Mouse (Mus musculus) CH12.LX (cell line): ENCODE measurements around the gene Gm20489. TPM values are rescaled to one million over a fixed set of nuclear protein-coding genes. Genes with fewer than 3 reads are reported as not detected.

ENCODE experiments used
- DNase-seq: peaks from one replicate; pipeline ENCODE4 v3.0.0-alpha.2; 2013; ENCODE audit errors: extremely low read depth
- H3K27ac ChIP-seq: 2 replicates; pipeline ENCODE4 v1.5.1; 2012; ENCODE audit warnings: low read depth, mild to moderate bottlenecking, control low read depth, moderate library complexity; ENCODE audit not compliant: insufficient read depth
- H3K27me3 ChIP-seq: replicated peaks from 2 replicates; pipeline ENCODE3; 2012; ENCODE audit warnings: inconsistent platforms
- H3K36me3 ChIP-seq, 2 experiments: replicated peaks in 1 of 2; 2 replicates each; pipeline versions ENCODE3 to v1.6.1; 2012; ENCODE audit warnings: inconsistent platforms in 1 of 2, low read length in 1 of 2, mild to moderate bottlenecking in 1 of 2, mixed read lengths in 1 of 2, moderate library complexity in 1 of 2; ENCODE audit not compliant: control insufficient read depth in 1 of 2, insufficient read depth in 1 of 2
- H3K4me1 ChIP-seq, 2 experiments: 2 replicates each; pipeline ENCODE4 v1.6.1; 2012; ENCODE audit warnings: inconsistent platforms in 1 of 2, moderate library complexity in 1 of 2; ENCODE audit not compliant: insufficient read depth in 2 of 2, control insufficient read depth in 1 of 2
- H3K4me2 ChIP-seq: 2 replicates; pipeline ENCODE4 v1.6.1; 2012; ENCODE audit warnings: low read depth, mild to moderate bottlenecking, control low read depth; ENCODE audit not compliant: poor library complexity, insufficient read depth, severe bottlenecking
- H3K4me3 ChIP-seq, 3 experiments: fragments of 150-350 bp in 1 of 3; sonication (generic) in 1 of 3; replicated peaks in 1 of 3; 2 replicates each; pipeline versions ENCODE3 to v1.5.1; 2011 to 2012; ENCODE audit warnings: low read depth in 2 of 3, low read length in 2 of 3, mild to moderate bottlenecking in 2 of 3, moderate library complexity in 2 of 3, control low read depth in 1 of 3, improper control_type of control experiment in 1 of 3, inconsistent platforms in 1 of 3, mixed read lengths in 1 of 3; ENCODE audit not compliant: poor library complexity in 1 of 3
- H3K79me2 ChIP-seq: replicated peaks from 2 replicates; pipeline ENCODE4 v1.6.1; 2012; ENCODE audit warnings: mild to moderate bottlenecking, moderate library complexity; ENCODE audit not compliant: control insufficient read depth, poor library complexity, insufficient read depth, severe bottlenecking; ENCODE audit errors: extremely low read depth
- H3K9ac ChIP-seq: 2 replicates; pipeline ENCODE4 v1.6.1; 2012; ENCODE audit warnings: low read depth, mild to moderate bottlenecking, control low read depth, moderate library complexity; ENCODE audit not compliant: insufficient read depth
- H3K9me3 ChIP-seq: replicated peaks from 2 replicates; pipeline ENCODE3; 2012; ENCODE audit warnings: low read length, inconsistent platforms, mixed read lengths
- CHD2 ChIP-seq: IDR thresholded peaks from 2 replicates; pipeline ENCODE4 v1.6.1; 2011; ENCODE audit warnings: low read length, improper control_type of control experiment
- ETS1 ChIP-seq: conservative IDR thresholded peaks from 2 replicates; pipeline ENCODE4 v1.6.1; 2012; ENCODE audit warnings: low read depth, mild to moderate bottlenecking, inconsistent platforms, low read length, improper control_type of control experiment, moderate library complexity
- JUND ChIP-seq: conservative IDR thresholded peaks from 2 replicates; pipeline ENCODE4 v1.6.1; 2011; ENCODE audit warnings: low read depth, low read length, improper control_type of control experiment
- KAT2A ChIP-seq: IDR thresholded peaks from 2 replicates; pipeline ENCODE4 v1.6.1; 2012; ENCODE audit warnings: low read length, improper control_type of control experiment, inconsistent platforms; ENCODE audit not compliant: insufficient replicate concordance
- MAX ChIP-seq: IDR thresholded peaks from 2 replicates; pipeline ENCODE4 v1.6.1; 2011; ENCODE audit warnings: low read length, improper control_type of control experiment
- MEF2A ChIP-seq: IDR thresholded peaks from 2 replicates; pipeline ENCODE4 v1.6.1; 2014; ENCODE audit warnings: low read depth, mild to moderate bottlenecking, inconsistent platforms, low read length, improper control_type of control experiment, borderline replicate concordance
- MXI1 ChIP-seq: IDR thresholded peaks from 2 replicates; pipeline ENCODE4 v1.6.1; 2011; ENCODE audit warnings: mild to moderate bottlenecking, low read depth, low read length, improper control_type of control experiment
- MYC ChIP-seq: IDR thresholded peaks from 2 replicates; pipeline ENCODE4 v1.6.1; 2011; ENCODE audit warnings: low read depth, mild to moderate bottlenecking, improper control_type of control experiment, low read length
- POLR2A ChIP-seq: IDR thresholded peaks from 2 replicates; pipeline ENCODE4 v1.6.1; 2011; ENCODE audit warnings: low read depth, mild to moderate bottlenecking, improper control_type of control experiment, low read length
- RAD21 ChIP-seq: IDR thresholded peaks from 2 replicates; pipeline ENCODE4 v1.6.1; 2011; ENCODE audit warnings: low read depth, mild to moderate bottlenecking, low read length, improper control_type of control experiment, moderate library complexity
- SIN3A ChIP-seq: IDR thresholded peaks from 2 replicates; pipeline ENCODE4 v1.6.1; 2012; ENCODE audit warnings: low read length, improper control_type of control experiment, inconsistent platforms
- TBP ChIP-seq: conservative IDR thresholded peaks from 2 replicates; pipeline ENCODE4 v1.6.1; 2011; ENCODE audit warnings: low read depth, low read length, improper control_type of control experiment
- UBTF ChIP-seq: IDR thresholded peaks from 2 replicates; pipeline ENCODE4 v1.6.1; 2012; ENCODE audit warnings: low read depth, mild to moderate bottlenecking, inconsistent platforms, low read length, improper control_type of control experiment, moderate library complexity
- USF1 ChIP-seq: IDR thresholded peaks from 2 replicates; pipeline ENCODE4 v1.6.1; 2014; ENCODE audit warnings: low read depth, mild to moderate bottlenecking, inconsistent platforms, low read length, improper control_type of control experiment
- ZC3H11A ChIP-seq: IDR thresholded peaks from 2 replicates; pipeline ENCODE4 v1.6.1; 2012; ENCODE audit warnings: low read depth, mild to moderate bottlenecking, inconsistent platforms, low read length, improper control_type of control experiment
- ZKSCAN1 ChIP-seq: IDR thresholded peaks from 2 replicates; pipeline ENCODE4 v1.6.1; 2012; ENCODE audit warnings: low read depth, inconsistent platforms, low read length, improper control_type of control experiment, borderline replicate concordance
- dilution Hi-C: fragments of 300-500 bp; cut with MboI; formaldehyde crosslinking; loops from 2 replicates; pipeline ENCODE4 v1.14.3; 2020; ENCODE audit warnings: low sequenced_read_pairs; ENCODE audit not compliant: extremely low pct_unique_long_range_greater_than_20kb, extremely low pct_ligation_motif_present
- in situ Hi-C: fragments of 300-500 bp; cut with MboI; formaldehyde crosslinking; loops from 3 replicates; pipeline ENCODE4 v1.14.3; 2019; ENCODE audit warnings: low sequenced_read_pairs, low pct_ligation_motif_present, low pct_unique_long_range_greater_than_20kb, mixed read lengths
- polyA plus RNA-seq: library from polyadenylated mRNA; unstranded; fragments of >175 nt; gene quantifications from 2 replicates; pipeline ENCODE4 v1.2.1, GENCODE M21; 2012; ENCODE audit warnings: low read depth; ENCODE audit not compliant: insufficient read length
- total RNA-seq, 2 experiments: library from RNA; depleted of rRNA; stranded (reverse); fragments of 300-350 nt in 1 of 2; fragments of >200 nt in 1 of 2; gene quantifications; 2 replicates each; pipeline ENCODE4 v1.2.3; 2012 to 2014

The Gm20489 gene
- total and polyA plus RNA-seq, 3 experiments, result 0.30 TPM; not detected in 2

- TF ChIP-seq JUND, result no peak
- no peak for TF ChIP-seq ZC3H11A
These were observed 30.2 kb upstream of the Gm20489 start, which contains the start of gene Nlgn3 for GRCm38 (mm10) chrX:101299055-101299454. Gene Nlgn3 (plus strand): TSS chrX:101299168.

GRCm38 (mm10) chrX:101290111-101290510, 21.3 kb upstream of the Gm20489 start:
- H3K27ac ChIP-seq, result no peak overlapping the region
- TF ChIP-seq SIN3A (no peak), UBTF (no peak), ETS1 (no peak), KAT2A (no peak), MEF2A (no peak), USF1 (no peak), MAX (no peak), RAD21 (no peak), MXI1 (no peak)
- H3K9ac ChIP-seq, result no peak overlapping the region
- dilution Hi-C loops (no loop called here), in situ Hi-C loops (loop anchor here (25.0 kb wide), 1 partner anchor 153 kb away; no protein-coding TSS in a partner anchor)
- no peaks in the 10 kb centered on the region for H3K9me3 ChIP-seq
- H3K4me3 ChIP-seq, result no peak overlapping the region
- H3K4me2 ChIP-seq, result no peak overlapping the region
- peaks cover 77 to 98% of the 10 kb centered on the region in 2 experiments for H3K36me3 ChIP-seq
- no peak for DNase-seq
- no peaks in the 10 kb centered on the region for H3K4me1 ChIP-seq
- H3K27me3 ChIP-seq, result no peaks in the 10 kb centered on the region
- H3K79me2 ChIP-seq, result no peaks in the 10 kb centered on the region

More at GRCm38 (mm10) chrX:101299055-101299454, 30.2 kb upstream of the Gm20489 start, which contains the start of gene Nlgn3:
- H3K4me3 ChIP-seq, result no peak within 1 kb of the TSS
- H3K36me3 ChIP-seq, result peaks cover 31 to 50% of the 10 kb centered on the region in 2 experiments
- dilution Hi-C loops, result no loop called here
- H3K9me3 ChIP-seq, result no peaks in the 10 kb centered on the region
- no peak within 1 kb of the TSS for H3K27ac ChIP-seq
- H3K9ac ChIP-seq, result no peak within 1 kb of the TSS
- no peaks in the 10 kb centered on the region for H3K79me2 ChIP-seq
- H3K4me2 ChIP-seq, result no peak within 1 kb of the TSS
- H3K4me1 ChIP-seq, result no peaks in the 10 kb centered on the region
- DNase-seq, result no peak
- in situ Hi-C loops, result loop anchor here (25.0 kb wide), 1 partner anchor 162 kb away; no protein-coding TSS in a partner anchor
- no peaks in the 10 kb centered on the region for H3K27me3 ChIP-seq

GRCm38 (mm10) chrX:101289037-101289436, 20.2 kb upstream of the Gm20489 start:
- TF ChIP-seq POLR2A, result no peak
- no peak for TF ChIP-seq MYC
- TF ChIP-seq ZKSCAN1, result no peak
- TF ChIP-seq KAT2A, result no peak
- no peak for TF ChIP-seq MAX
- TF ChIP-seq TBP, result no peak
- TF ChIP-seq JUND, result no peak
- TF ChIP-seq CHD2, result no peak
- DNase-seq, result no peak
- Histone ChIP-seq H3K79me2 (no peaks in the 10 kb centered on the region), H3K9me3 (no peaks in the 10 kb centered on the region), H3K4me1 (no peaks in the 10 kb centered on the region), H3K4me2 (no peak overlapping the region), H3K9ac (no peak overlapping the region), H3K27ac (no peak overlapping the region), H3K4me3 (no peak overlapping the region), H3K36me3 (peaks cover 79 to 98% of the 10 kb centered on the region in 2 experiments), H3K27me3 (no peaks in the 10 kb centered on the region)
- dilution Hi-C loops, result no loop called here
- in situ Hi-C loops, result loop anchor here (25.0 kb wide), 1 partner anchor 152 kb away; no protein-coding TSS in a partner anchor
